Mouse (Mus musculus) midbrain, embryonic 14.5 days (tissue): Measurements from ENCODE around the gene Ap4e1. TPM values are rescaled to one million over a fixed set of nuclear protein-coding genes. Genes with fewer than 3 reads are reported as not detected.
"Not testable (repeated sequence)": the region's sequence is repeated elsewhere in the genome, so short reads cannot be mapped to it uniquely, and the experiment has no call there.

ENCODE experiments used
- ATAC-seq: fragments of 200-750 bp; cut with Nextera tagmentation; 2 replicates; pipeline ENCODE4 v1.8.0; 2017; ENCODE audit warnings: moderate number of reproducible peaks, moderate library complexity; ENCODE audit not compliant: low FRiP score, low TSS enrichment
- DNase-seq: peaks from one replicate; pipeline ENCODE4 v3.0.0-alpha.2; 2015
- H3K27ac ChIP-seq: fragments of 300-500 bp; sonication (generic); replicated peaks from 2 replicates; pipeline ENCODE4 v1.5.1; 2014; ENCODE audit warnings: mild to moderate bottlenecking, low read depth, low read length, moderate library complexity
- H3K27me3 ChIP-seq: fragments of 300-500 bp; sonication (generic); 2 replicates; pipeline ENCODE4 v1.6.1; 2014; ENCODE audit warnings: low read length, control low read depth, mixed read lengths; ENCODE audit not compliant: control insufficient read depth, insufficient read depth
- H3K36me3 ChIP-seq: fragments of 300-500 bp; sonication (generic); 2 replicates; pipeline ENCODE4 v1.6.1; 2014; ENCODE audit warnings: low read length, control low read depth; ENCODE audit not compliant: control insufficient read depth, insufficient read depth
- H3K4me1 ChIP-seq: fragments of 300-500 bp; sonication (generic); 2 replicates; pipeline ENCODE4 v1.6.1; 2014; ENCODE audit warnings: mild to moderate bottlenecking, antibody characterized with exemption, low read length, control low read depth; ENCODE audit not compliant: control insufficient read depth, insufficient read depth
- H3K4me2 ChIP-seq: fragments of 300-500 bp; sonication (generic); 2 replicates; pipeline ENCODE4 v1.6.1; 2014; ENCODE audit warnings: mild to moderate bottlenecking, low read length, moderate library complexity
- H3K4me3 ChIP-seq: fragments of 300-500 bp; sonication (generic); replicated peaks from 2 replicates; pipeline ENCODE4 v1.5.1; 2014; ENCODE audit warnings: low read depth, low read length
- H3K9ac ChIP-seq: fragments of 300-500 bp; sonication (generic); replicated peaks from 2 replicates; pipeline ENCODE4 v1.6.1; 2014; ENCODE audit warnings: mild to moderate bottlenecking, low read length, moderate library complexity
- H3K9me3 ChIP-seq: fragments of 300-500 bp; sonication (generic); 2 replicates; pipeline ENCODE4 v1.6.1; 2016; ENCODE audit warnings: low read length, control low read depth, mixed read lengths; ENCODE audit not compliant: control insufficient read depth
- WGBS: fragments of 180-500 bp; shearing (Covaris S2); extraction: QIAGEN DNeasy Blood & Tissue Kit; methylation state at CpG from one replicate; pipeline ENCODE4 v1.1.7; 2014; 5-methylcytosine and 5-hydroxymethylcytosine counted together
- microRNA-seq: library from miRNA; unstranded; fragments of <30 nt; microRNA quantifications from one replicate; pipeline ENCODE4, GENCODE M21; 2016
- polyA plus RNA-seq: library from polyadenylated mRNA; unstranded; fragments of >200 nt; fragmentation: Nextera tagmentation; extraction: Ambion mirVana; gene quantifications from 2 replicates; pipeline ENCODE4 v1.2.1, GENCODE M21; 2014

Ap4e1 gene
- polyA plus RNA-seq, 1 experiment from 2014 or later: 12.3 TPM

DNA sequence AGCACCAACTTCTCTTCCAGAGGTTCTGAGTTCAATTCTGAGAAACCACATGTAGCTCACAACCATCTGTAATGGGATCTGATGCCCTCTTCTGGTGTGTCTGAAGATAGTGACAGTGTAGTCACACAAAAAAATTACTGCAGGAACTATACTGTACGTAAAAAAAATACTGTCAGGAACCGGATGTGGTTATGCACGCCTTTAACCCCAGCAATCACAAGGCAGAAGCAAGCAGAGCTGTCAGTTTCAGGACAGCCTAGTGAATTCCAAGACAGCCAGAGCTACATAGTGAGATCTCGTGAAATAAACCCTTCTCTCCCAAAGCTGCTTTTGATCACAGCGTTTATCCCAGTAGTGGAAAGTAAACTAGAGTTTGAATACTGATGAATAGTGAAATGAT is 77.7 kb downstream of the Ap4e1 start:
- Histone ChIP-seq H3K36me3 (no peaks in the 10 kb centered on the region), H3K4me2 (no peak overlapping the region), H3K9me3 (no peaks in the 10 kb centered on the region), H3K27ac (no peak overlapping the region), H3K4me3 (no peak overlapping the region), H3K27me3 (no peaks in the 10 kb centered on the region), H3K4me1 (no peaks in the 10 kb centered on the region), H3K9ac (no peak overlapping the region)
- 90% methylated on average over 5 of the region's 5 CpGs for WGBS
- ATAC-seq: no peak
- no peak for DNase-seq

DNA sequence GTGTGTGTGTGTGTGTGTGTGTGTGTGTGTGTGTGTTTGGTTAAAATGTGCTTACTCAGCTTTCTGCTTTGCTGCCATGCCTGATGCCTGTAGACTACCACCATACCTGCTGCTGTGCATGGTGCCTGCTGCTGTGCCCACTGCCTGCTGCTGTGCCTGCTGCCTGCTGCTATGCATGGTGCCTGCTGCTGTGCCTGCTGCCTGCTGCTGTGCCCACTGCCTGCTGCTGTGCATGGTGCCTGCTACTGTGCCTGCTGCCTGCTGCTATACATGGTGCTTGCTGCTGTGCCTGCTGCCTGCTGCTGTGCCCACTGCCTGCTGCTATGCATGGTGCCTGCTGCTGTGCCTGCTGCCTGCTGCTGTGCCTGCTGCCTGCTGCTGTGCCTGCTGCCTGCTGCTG is 81.6 kb downstream of the Ap4e1 start:
- not testable (repeated sequence) for ATAC-seq, H3K9me3 ChIP-seq

DNA sequence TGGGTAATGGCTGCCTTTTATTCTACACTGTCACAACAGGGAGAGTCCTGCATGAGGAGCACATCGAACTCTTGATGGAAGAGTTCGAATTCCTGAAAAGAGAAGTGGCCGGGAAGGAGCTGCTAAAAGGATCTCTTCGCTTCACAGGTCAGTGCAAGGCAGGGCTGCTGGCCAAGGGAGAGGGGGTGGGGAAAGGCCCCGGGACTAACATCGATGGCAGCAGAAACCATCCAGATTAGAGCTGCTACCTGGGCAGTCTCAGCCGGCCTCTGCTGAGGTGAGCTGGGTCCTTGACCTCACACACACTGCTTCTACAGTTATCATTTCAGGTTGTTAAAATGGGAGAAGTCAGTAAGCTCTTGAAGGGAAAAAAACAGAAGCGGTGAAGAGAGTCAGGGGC is 83.5 kb downstream of the Ap4e1 start:
- Histone ChIP-seq H3K36me3 (no peaks in the 10 kb centered on the region), H3K4me1 (no peaks in the 10 kb centered on the region), H3K27me3 (no peaks in the 10 kb centered on the region), H3K4me3 (no peak overlapping the region), H3K9me3 (no peaks in the 10 kb centered on the region), H3K4me2 (no peak overlapping the region), H3K9ac (no peak overlapping the region), H3K27ac (no peak overlapping the region)
- ATAC-seq (no peak), DNase-seq (no peak)
- 76% methylated on average over 8 of the region's 8 CpGs for whole genome bisulfite sequencing

More for the DNA sequence above, 81.6 kb downstream of the Ap4e1 start:
- not testable (repeated sequence) for H3K4me2 ChIP-seq, H3K9ac ChIP-seq, DNase-seq, H3K36me3 ChIP-seq, H3K27me3 ChIP-seq, H3K4me3 ChIP-seq, H3K4me1 ChIP-seq, H3K27ac ChIP-seq

DNA sequence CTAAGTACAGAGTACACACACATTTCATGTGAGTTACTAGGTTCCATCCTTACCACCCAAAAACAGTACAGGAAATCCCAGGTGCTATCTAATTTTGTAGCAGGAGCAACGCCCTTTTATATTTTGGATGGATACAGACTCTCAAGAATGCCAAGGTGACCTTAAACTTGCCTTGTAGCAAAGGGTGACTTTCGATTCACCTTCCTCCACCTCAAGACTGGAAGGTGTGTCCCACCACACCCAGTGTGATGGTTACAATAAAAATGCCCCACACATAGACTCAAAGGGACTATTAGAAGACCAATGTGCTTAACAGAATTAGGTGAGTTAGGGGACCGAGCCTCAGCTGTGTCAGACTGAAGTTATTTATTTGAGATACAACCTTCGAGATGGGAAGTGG is 100.5 kb downstream of the Ap4e1 start:
- no peak overlapping the region for H3K4me2 ChIP-seq
- H3K9ac ChIP-seq: no peak overlapping the region
- H3K4me3 ChIP-seq: no peak overlapping the region
- H3K9me3 ChIP-seq: no peaks in the 10 kb centered on the region
- 99% methylated on average over 4 of the region's 4 CpGs for WGBS
- no peak for DNase-seq
- H3K4me1 ChIP-seq: no peaks in the 10 kb centered on the region
- no peak overlapping the region for H3K27ac ChIP-seq
- ATAC-seq: no peak
- H3K27me3 ChIP-seq: no peaks in the 10 kb centered on the region
- peaks cover 48% of the 10 kb centered on the region for H3K36me3 ChIP-seq

Small RNA genes within 50 kb of the gene (microRNA-seq; reads per million reads assigned to microRNA genes)
- gene Gm24081: not detected

Other genes with a start within 250 kb of the Ap4e1 start
- 3.1 TPM in 2 replicates for gene Usp50, start 225.2 kb upstream of the Ap4e1 start, polyA plus RNA-seq
- 38.0 and 38.8 TPM in 2 replicates for gene Trpm7, start 132.5 kb upstream of the Ap4e1 start, polyA plus RNA-seq
- 39.2 and 41.7 TPM in 2 replicates for gene Sppl2a, start 75.5 kb upstream of the Ap4e1 start, polyA plus RNA-seq
- 23.9 and 27.3 TPM in 2 replicates for gene Blvra, start 61.9 kb downstream of the Ap4e1 start, polyA plus RNA-seq
- gene Ncaph, start 125.2 kb downstream of the Ap4e1 start, polyA plus RNA-seq: 10.7 and 19.6 TPM in 2 replicates
- gene Itpripl1, start 134.7 kb downstream of the Ap4e1 start, polyA plus RNA-seq: 5.6 and 6.4 TPM in 2 replicates
- 1.2 and 1.3 TPM in 2 replicates for gene 1810024B03Rik, start 199.6 kb downstream of the Ap4e1 start, polyA plus RNA-seq
- 59.6 and 75.8 TPM in 2 replicates for gene Snrnp200, start 199.7 kb downstream of the Ap4e1 start, polyA plus RNA-seq
- gene Ciao1, start 239.1 kb downstream of the Ap4e1 start, polyA plus RNA-seq: 50.4 and 56.4 TPM in 2 replicates
- 35.0 and 35.4 TPM in 2 replicates for gene Tmem127, start 239.2 kb downstream of the Ap4e1 start, polyA plus RNA-seq